Mouse (Mus musculus) stomach, postnatal 0 days (tissue): ENCODE measurements around the gene Baz2a.

Experiments used
- CTCF ChIP-seq: IDR thresholded peaks from 2 replicates; pipeline ENCODE4 v1.5.1; 2016; ENCODE audit warnings: antibody characterized with exemption, low read depth, mild to moderate bottlenecking, moderate library complexity
- EP300 ChIP-seq: optimal IDR thresholded peaks from 2 replicates; pipeline ENCODE3; 2016; ENCODE audit warnings: antibody characterized with exemption

- no peak for TF ChIP-seq CTCF
- no peak for TF ChIP-seq EP300
Measured at GRCm38 (mm10) chr10:128111227-128111626, 19.9 kb downstream of the Baz2a start.
